Mouse (Mus musculus): ENCODE results near the gene Ap2a1. TPM values are rescaled to one million over a fixed set of nuclear protein-coding genes. Genes with fewer than 3 reads are reported as not detected.

The Ap2a1 gene
- 25.6 and 29.5 TPM in 2 replicates for polyA plus RNA-seq (2015; fragmentation: Nextera tagmentation; extraction: Ambion mirVana)

GRCm38 (mm10) chr7:44929204-44930151, at the start of gene Ap2a1:
Gene Ap2a1, minus strand, starts transcription at chr7:44929496.
- peak within 1 kb of the TSS; percentile 90 for H3K27ac ChIP-seq (ENCODE audit: low read depth)
- peak; percentile 97 for ATAC-seq
- 1% methylated on average over 81 of the region's 84 CpGs for WGBS (ENCODE audit: insufficient replicate concordance)
- peak within 1 kb of the TSS; percentile 93 for H3K9ac ChIP-seq (replicated peaks)
- DNase-seq: peak; percentile 100
- H3K36me3 ChIP-seq (replicated peaks; ENCODE audit: insufficient read depth, low read length): peaks cover 13% of the 10 kb centered on the region
- H3K9me3 ChIP-seq (ENCODE audit: low read length): no peaks in the 10 kb centered on the region
- peak within 1 kb of the TSS; percentile 99 for H3K4me3 ChIP-seq (ENCODE audit: low read depth, low read length)
- peak within 1 kb of the TSS; percentile 86 for H3K4me2 ChIP-seq (ENCODE audit: low read depth, low read length)
- TF ChIP-seq CTCF (IDR thresholded peaks at IDR 0.05; ENCODE audit: low read depth) (no peak; the same call in 1 of the 2 replicates), EP300 (IDR thresholded peaks at IDR 0.05; ENCODE audit: low read depth) (peak; percentile 62)
- no peaks in the 10 kb centered on the region for H3K27me3 ChIP-seq (ENCODE audit: insufficient read depth, low read length)
- peaks cover 19% of the 10 kb centered on the region for H3K4me1 ChIP-seq (ENCODE audit: insufficient read depth)

GRCm38 (mm10) chr7:44978300-44978699, 49.0 kb upstream of the Ap2a1 start:
- Histone ChIP-seq H3K4me1 (ENCODE audit: insufficient read depth) (peaks cover 8% of the 10 kb centered on the region), H3K9me3 (ENCODE audit: low read length) (no peaks in the 10 kb centered on the region), H3K36me3 (replicated peaks; ENCODE audit: insufficient read depth, low read length) (peaks cover 37% of the 10 kb centered on the region), H3K4me2 (ENCODE audit: low read depth, low read length) (no peak overlapping the region), H3K4me3 (ENCODE audit: low read depth, low read length) (no peak overlapping the region), H3K27me3 (ENCODE audit: insufficient read depth, low read length) (no peaks in the 10 kb centered on the region), H3K27ac (ENCODE audit: low read depth) (no peak overlapping the region), H3K9ac (replicated peaks) (no peak overlapping the region)
- TF ChIP-seq CTCF (IDR thresholded peaks at IDR 0.05; ENCODE audit: low read depth) (peak; percentile 16; the same call in 1 of the 2 replicates), EP300 (IDR thresholded peaks at IDR 0.05; ENCODE audit: low read depth) (no peak)
- ATAC-seq (no peak), DNase-seq (no peak)
- WGBS (ENCODE audit: insufficient replicate concordance): 83% methylated on average over 3 of the region's 3 CpGs

- Histone ChIP-seq H3K4me3 (ENCODE audit: low read depth, low read length) (no peak overlapping the region), H3K36me3 (replicated peaks; ENCODE audit: insufficient read depth, low read length) (peaks cover 16% of the 10 kb centered on the region), H3K27me3 (ENCODE audit: insufficient read depth, low read length) (peaks cover 3% of the 10 kb centered on the region; the same call in 1 of the 2 replicates), H3K9me3 (ENCODE audit: low read length) (no peaks in the 10 kb centered on the region), H3K27ac (ENCODE audit: low read depth) (peak overlapping the region; percentile 11; the same call in 1 of the 2 replicates), H3K4me2 (ENCODE audit: low read depth, low read length) (peak overlapping the region; percentile 69; the same call in 1 of the 2 replicates), H3K9ac (replicated peaks) (no peak overlapping the region), H3K4me1 (ENCODE audit: insufficient read depth) (peaks cover 15% of the 10 kb centered on the region)
- no peak for DNase-seq
- TF ChIP-seq CTCF (IDR thresholded peaks at IDR 0.05; ENCODE audit: low read depth): no peak
- no peak for TF ChIP-seq EP300 (IDR thresholded peaks at IDR 0.05; ENCODE audit: low read depth)
- ATAC-seq: no peak
- WGBS (ENCODE audit: insufficient replicate concordance): 40% methylated on average over 6 of the region's 6 CpGs
Observed at GRCm38 (mm10) chr7:44975117-44975419, 45.8 kb upstream of the Ap2a1 start.

- H3K9ac ChIP-seq (replicated peaks): peak within 1 kb of the TSS; percentile 44
Observed at GRCm38 (mm10) chr7:44974383-44975116, 45.3 kb upstream of the Ap2a1 start, which contains the start of gene Cpt1c. Gene Cpt1c, minus strand, starts transcription at chr7:44974851.

GRCm38 (mm10) chr7:44973415-44974130, 44.3 kb upstream of the Ap2a1 start:
- 45% methylated on average over 14 of the region's 14 CpGs for WGBS (ENCODE audit: insufficient replicate concordance)
- Histone ChIP-seq H3K36me3 (replicated peaks; ENCODE audit: insufficient read depth, low read length) (peaks cover 7% of the 10 kb centered on the region), H3K27me3 (ENCODE audit: insufficient read depth, low read length) (peaks cover 3% of the 10 kb centered on the region; the same call in 1 of the 2 replicates), H3K9me3 (ENCODE audit: low read length) (no peaks in the 10 kb centered on the region), H3K4me1 (ENCODE audit: insufficient read depth) (peaks cover 15% of the 10 kb centered on the region), H3K27ac (ENCODE audit: low read depth) (no peak overlapping the region), H3K4me2 (ENCODE audit: low read depth, low read length) (peak overlapping the region; percentile 69), H3K4me3 (ENCODE audit: low read depth, low read length) (peak overlapping the region; percentile 31), H3K9ac (replicated peaks) (peak overlapping the region; percentile 44)
- no peak for ATAC-seq
- DNase-seq: no peak
- no peak for TF ChIP-seq EP300 (IDR thresholded peaks at IDR 0.05; ENCODE audit: low read depth)
- TF ChIP-seq CTCF (IDR thresholded peaks at IDR 0.05; ENCODE audit: low read depth): no peak

More at GRCm38 (mm10) chr7:44974383-44975116, 45.3 kb upstream of the Ap2a1 start, which contains the start of gene Cpt1c:
- peak within 1 kb of the TSS; percentile 68; the same call in 1 of the 2 replicates for H3K27ac ChIP-seq (ENCODE audit: low read depth)
- H3K4me3 ChIP-seq (ENCODE audit: low read depth, low read length): peak within 1 kb of the TSS; percentile 31
- peak within 1 kb of the TSS; percentile 69 for H3K4me2 ChIP-seq (ENCODE audit: low read depth, low read length)
- TF ChIP-seq EP300 (IDR thresholded peaks at IDR 0.05; ENCODE audit: low read depth) (0 out of 2 replicates have a peak, but pooled peaks have one; percentile 44), CTCF (IDR thresholded peaks at IDR 0.05; ENCODE audit: low read depth) (peak; percentile 13; the same call in 1 of the 2 replicates)
- H3K36me3 ChIP-seq (replicated peaks; ENCODE audit: insufficient read depth, low read length): peaks cover 11% of the 10 kb centered on the region
- peak; percentile 77 for DNase-seq
- ATAC-seq: peak; percentile 66
- H3K27me3 ChIP-seq (ENCODE audit: insufficient read depth, low read length): peaks cover 3% of the 10 kb centered on the region; the same call in 1 of the 2 replicates
- no peaks in the 10 kb centered on the region for H3K9me3 ChIP-seq (ENCODE audit: low read length)
- peaks cover 15% of the 10 kb centered on the region for H3K4me1 ChIP-seq (ENCODE audit: insufficient read depth)
- WGBS (ENCODE audit: insufficient replicate concordance): 5% methylated on average over 22 of the region's 22 CpGs

Data from liver, postnatal 0 days (tissue).